Mouse (Mus musculus) forebrain, embryonic 13.5 days (tissue): ENCODE results near the gene Gm11444. TPM values are rescaled to one million over a fixed set of nuclear protein-coding genes. Genes with fewer than 3 reads are reported as not detected.

Experiments
- ATAC-seq: fragments of 200-750 bp; cut with Nextera tagmentation; 2 replicates; pipeline ENCODE4 v1.8.0; 2017
- H3K27ac ChIP-seq: fragments of 300-500 bp; sonication (generic); 2 replicates; pipeline ENCODE4 v1.5.1; 2015; ENCODE audit warnings: inconsistent platforms, mild to moderate bottlenecking, moderate library complexity
- H3K27me3 ChIP-seq: fragments of 300-500 bp; sonication (generic); 2 replicates; pipeline ENCODE4 v1.6.1; 2015; ENCODE audit warnings: mild to moderate bottlenecking, inconsistent platforms
- H3K36me3 ChIP-seq: fragments of 300-500 bp; sonication (generic); 2 replicates; pipeline ENCODE4 v1.6.1; 2015; ENCODE audit warnings: mild to moderate bottlenecking, inconsistent platforms; ENCODE audit not compliant: poor library complexity, severe bottlenecking
- H3K4me1 ChIP-seq: fragments of 300-500 bp; sonication (generic); 2 replicates; pipeline ENCODE4 v1.6.1; 2015; ENCODE audit warnings: inconsistent platforms
- H3K4me2 ChIP-seq: fragments of 300-500 bp; sonication (generic); 2 replicates; pipeline ENCODE4 v1.6.1; 2015; ENCODE audit warnings: inconsistent platforms, mild to moderate bottlenecking, moderate library complexity
- H3K4me3 ChIP-seq: fragments of 300-500 bp; sonication (generic); 2 replicates; pipeline ENCODE4 v1.5.1; 2015; ENCODE audit warnings: mild to moderate bottlenecking, inconsistent platforms
- H3K9ac ChIP-seq: fragments of 300-500 bp; sonication (generic); 2 replicates; pipeline ENCODE4 v1.6.1; 2015; ENCODE audit warnings: mild to moderate bottlenecking, inconsistent platforms
- H3K9me3 ChIP-seq: fragments of 300-500 bp; sonication (generic); replicated peaks from 2 replicates; pipeline ENCODE4 v1.6.1; 2016; ENCODE audit warnings: inconsistent platforms
- WGBS: fragments of 180-500 bp; shearing (Covaris S2); methylation state at CpG from one replicate; pipeline ENCODE4 v1.1.7; 2015; 5-methylcytosine and 5-hydroxymethylcytosine counted together
- polyA plus RNA-seq: library from polyadenylated mRNA; unstranded; fragments of >200 nt; fragmentation: Nextera tagmentation; extraction: Ambion mirVana; gene quantifications from 2 replicates; pipeline ENCODE4 v1.2.1, GENCODE M21; 2015

Gm11444 gene
- polyA plus RNA-seq, 1 experiment from 2014 or later: not detected

- ATAC-seq: no peak
- H3K4me1 ChIP-seq: peaks cover 7% of the 10 kb centered on the region; the same call in 1 of the 2 replicates
These were observed 38.4 kb upstream of the Gm11444 start for GRCm38 (mm10) chr11:85888451-85888961.

GRCm38 (mm10) chr11:85887801-85888450 lies 37.8 kb upstream of the Gm11444 start:
- H3K9ac ChIP-seq: no peak overlapping the region
- WGBS: 1% methylated on average over 17 of the region's 17 CpGs
- no peaks in the 10 kb centered on the region for H3K9me3 ChIP-seq
- no peak overlapping the region for H3K4me2 ChIP-seq
- no peak overlapping the region for H3K27ac ChIP-seq
- ATAC-seq: no peak
- H3K4me3 ChIP-seq: no peak overlapping the region
- peaks cover 95% of the 10 kb centered on the region for H3K27me3 ChIP-seq
- H3K36me3 ChIP-seq: no peaks in the 10 kb centered on the region
- H3K4me1 ChIP-seq: peaks cover 7% of the 10 kb centered on the region; the same call in 1 of the 2 replicates

More at GRCm38 (mm10) chr11:85888451-85888961, 38.4 kb upstream of the Gm11444 start:
- no peak overlapping the region for H3K9ac ChIP-seq
- H3K4me2 ChIP-seq: no peak overlapping the region
- no peak overlapping the region for H3K27ac ChIP-seq
- H3K27me3 ChIP-seq: peaks cover 95% of the 10 kb centered on the region
- no peaks in the 10 kb centered on the region for H3K9me3 ChIP-seq
- under 1% methylated on average over 26 of the region's 26 CpGs for WGBS
- no peak overlapping the region for H3K4me3 ChIP-seq
- no peaks in the 10 kb centered on the region for H3K36me3 ChIP-seq

DNA sequence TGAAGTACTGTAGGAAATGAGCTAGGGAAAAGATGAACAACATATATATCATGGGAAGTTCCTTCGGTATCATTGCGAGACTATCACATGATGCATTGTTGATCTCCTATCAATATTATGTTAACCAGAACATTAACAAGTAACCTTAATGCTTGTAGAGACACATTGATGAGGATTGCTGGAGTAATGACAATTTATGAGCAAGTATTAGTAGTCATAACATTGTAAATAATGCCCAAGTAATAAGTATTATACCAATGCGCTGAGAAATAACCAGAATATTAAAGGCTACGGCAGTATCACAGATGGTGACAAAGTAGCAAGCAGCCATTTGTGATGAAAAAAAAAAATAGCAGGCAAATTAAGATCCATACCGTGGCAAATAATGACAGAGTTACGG lies 37.1 kb upstream of the Gm11444 start:
- no peak for ATAC-seq
- H3K9me3 ChIP-seq: no peaks in the 10 kb centered on the region
- no peak overlapping the region for H3K9ac ChIP-seq
- H3K27ac ChIP-seq: no peak overlapping the region
- H3K4me1 ChIP-seq: peaks cover 7% of the 10 kb centered on the region; the same call in 1 of the 2 replicates
- no peaks in the 10 kb centered on the region for H3K36me3 ChIP-seq
- H3K4me2 ChIP-seq: no peak overlapping the region
- peaks cover 93% of the 10 kb centered on the region for H3K27me3 ChIP-seq
- WGBS: 21% methylated on average over 6 of the region's 6 CpGs
- H3K4me3 ChIP-seq: no peak overlapping the region

GRCm38 (mm10) chr11:85886429-85886785 lies 36.3 kb upstream of the Gm11444 start:
- Histone ChIP-seq H3K27ac (no peak overlapping the region), H3K9ac (no peak overlapping the region), H3K4me3 (no peak overlapping the region), H3K9me3 (no peaks in the 10 kb centered on the region), H3K27me3 (peaks cover 93% of the 10 kb centered on the region), H3K4me1 (peaks cover 7% of the 10 kb centered on the region; the same call in 1 of the 2 replicates), H3K4me2 (no peak overlapping the region), H3K36me3 (no peaks in the 10 kb centered on the region)
- WGBS: under 1% methylated on average over 22 of the region's 22 CpGs
- ATAC-seq: no peak

DNA sequence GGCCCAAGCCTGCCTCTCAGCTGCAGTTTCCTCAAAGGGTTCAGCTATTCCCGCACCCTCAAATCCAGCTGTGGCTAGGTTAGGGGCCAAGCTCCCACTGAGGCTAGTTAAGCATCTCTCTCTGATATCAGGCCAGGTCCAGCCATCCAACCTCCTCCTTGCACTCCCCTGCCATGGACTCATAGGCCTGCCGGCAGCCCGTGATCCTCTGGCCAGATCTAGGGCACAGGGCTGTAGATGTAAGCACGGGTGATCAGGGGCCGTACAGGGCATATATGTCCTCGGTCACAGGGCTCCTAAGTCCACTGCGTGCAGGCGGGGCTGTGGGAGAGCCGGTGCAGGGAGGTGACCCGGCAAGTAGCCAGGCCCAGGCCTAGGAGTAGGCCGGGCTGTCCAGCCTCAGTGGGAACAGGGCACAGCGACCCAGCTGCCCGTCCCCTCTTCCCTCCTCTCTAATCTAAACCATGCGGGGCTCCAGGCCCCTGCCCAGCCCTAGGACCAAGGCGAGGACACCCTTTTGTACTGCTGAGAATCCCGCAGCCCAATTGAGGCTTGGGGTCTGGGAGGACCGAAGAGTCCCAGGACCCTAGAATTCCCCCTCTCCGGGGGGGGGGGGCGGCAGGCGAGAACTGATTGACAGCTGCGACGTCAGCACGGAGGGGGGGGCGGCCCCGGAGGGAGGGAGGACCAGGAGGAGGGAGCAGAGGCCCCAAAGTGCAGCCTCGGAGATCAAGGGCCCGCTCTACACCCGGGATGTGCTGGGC lies 35.7 kb upstream of the Gm11444 start, which contains the start of gene Tbx4:
Tbx4 (plus strand) TSS at position 758 of the 764 bp plus-strand sequence.
- H3K4me3 ChIP-seq: no peak within 1 kb of the TSS
- no peaks in the 10 kb centered on the region for H3K36me3 ChIP-seq
- no peak for ATAC-seq
- no peak within 1 kb of the TSS for H3K27ac ChIP-seq
- H3K4me1 ChIP-seq: peaks cover 4% of the 10 kb centered on the region; the same call in 1 of the 2 replicates
- H3K9me3 ChIP-seq: no peaks in the 10 kb centered on the region
- WGBS: 10% methylated on average over 19 of the region's 28 CpGs
- H3K27me3 ChIP-seq: peaks cover 89% of the 10 kb centered on the region
- no peak within 1 kb of the TSS for H3K9ac ChIP-seq
- no peak within 1 kb of the TSS for H3K4me2 ChIP-seq

DNA sequence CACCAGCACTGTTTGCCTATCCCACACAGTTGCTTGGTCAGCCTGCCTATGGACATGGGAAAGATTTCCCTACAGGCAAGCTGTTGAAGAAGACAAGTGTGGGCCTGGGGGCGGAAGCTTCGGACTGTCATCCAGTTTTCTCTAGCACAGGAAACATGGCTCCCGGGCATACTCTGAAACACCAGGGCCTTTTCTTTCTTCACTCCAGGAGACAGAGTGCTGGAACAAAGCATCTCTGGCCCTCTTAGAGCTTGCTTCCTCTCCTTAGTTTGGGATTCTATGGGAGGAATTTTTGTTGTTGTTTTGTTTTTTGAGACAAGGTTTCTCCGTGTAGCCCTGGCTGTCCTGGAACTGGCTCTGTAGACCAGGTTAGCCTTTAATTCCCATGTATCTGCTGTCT lies 34.4 kb upstream of the Gm11444 start:
- no peak overlapping the region for H3K27ac ChIP-seq
- no peak for ATAC-seq
- H3K9ac ChIP-seq: no peak overlapping the region
- H3K36me3 ChIP-seq: no peaks in the 10 kb centered on the region
- H3K27me3 ChIP-seq: peaks cover 80% of the 10 kb centered on the region
- peaks cover 4% of the 10 kb centered on the region; the same call in 1 of the 2 replicates for H3K4me1 ChIP-seq
- H3K9me3 ChIP-seq: no peaks in the 10 kb centered on the region
- H3K4me3 ChIP-seq: no peak overlapping the region
- 43% methylated on average over 4 of the region's 4 CpGs for WGBS
- no peak overlapping the region for H3K4me2 ChIP-seq

GRCm38 (mm10) chr11:85876059-85876788 lies 26.1 kb upstream of the Gm11444 start:
- Histone ChIP-seq H3K36me3 (no peaks in the 10 kb centered on the region), H3K4me3 (no peak overlapping the region), H3K4me2 (no peak overlapping the region), H3K4me1 (no peaks in the 10 kb centered on the region), H3K27me3 (peaks cover 16% of the 10 kb centered on the region; the same call in 1 of the 2 replicates), H3K9ac (no peak overlapping the region), H3K9me3 (no peaks in the 10 kb centered on the region), H3K27ac (no peak overlapping the region)
- ATAC-seq: no peak
- WGBS: 64% methylated on average over 24 of the region's 24 CpGs

DNA sequence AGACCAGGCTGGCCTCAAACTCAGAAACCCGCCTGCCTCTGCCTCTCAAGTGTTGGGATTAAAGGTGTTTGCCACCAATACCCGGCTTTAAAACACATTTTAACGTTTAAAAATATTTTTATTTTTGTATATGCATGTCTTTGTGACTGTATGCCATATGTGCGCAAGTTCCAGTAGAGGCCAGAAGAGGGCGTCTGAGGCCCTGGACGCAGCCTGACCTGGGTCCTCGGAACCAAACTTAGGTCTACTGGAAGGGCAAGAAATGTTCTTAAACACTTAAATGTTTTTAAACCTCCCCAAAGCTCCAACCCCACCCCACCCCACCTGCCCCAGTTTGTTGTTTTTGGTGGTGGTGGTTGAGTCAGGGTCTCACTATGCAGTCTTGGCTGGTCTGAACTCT lies 14.2 kb upstream of the Gm11444 start:
- no peak for ATAC-seq
- no peaks in the 10 kb centered on the region for H3K36me3 ChIP-seq
- no peak overlapping the region for H3K4me3 ChIP-seq
- no peak overlapping the region for H3K4me2 ChIP-seq
- H3K9ac ChIP-seq: no peak overlapping the region
- no peaks in the 10 kb centered on the region for H3K4me1 ChIP-seq
- H3K27ac ChIP-seq: no peak overlapping the region
- H3K9me3 ChIP-seq: no peaks in the 10 kb centered on the region
- WGBS: 38% methylated on average over 7 of the region's 7 CpGs
- H3K27me3 ChIP-seq: no peaks in the 10 kb centered on the region; the same call in 1 of the 2 replicates

DNA sequence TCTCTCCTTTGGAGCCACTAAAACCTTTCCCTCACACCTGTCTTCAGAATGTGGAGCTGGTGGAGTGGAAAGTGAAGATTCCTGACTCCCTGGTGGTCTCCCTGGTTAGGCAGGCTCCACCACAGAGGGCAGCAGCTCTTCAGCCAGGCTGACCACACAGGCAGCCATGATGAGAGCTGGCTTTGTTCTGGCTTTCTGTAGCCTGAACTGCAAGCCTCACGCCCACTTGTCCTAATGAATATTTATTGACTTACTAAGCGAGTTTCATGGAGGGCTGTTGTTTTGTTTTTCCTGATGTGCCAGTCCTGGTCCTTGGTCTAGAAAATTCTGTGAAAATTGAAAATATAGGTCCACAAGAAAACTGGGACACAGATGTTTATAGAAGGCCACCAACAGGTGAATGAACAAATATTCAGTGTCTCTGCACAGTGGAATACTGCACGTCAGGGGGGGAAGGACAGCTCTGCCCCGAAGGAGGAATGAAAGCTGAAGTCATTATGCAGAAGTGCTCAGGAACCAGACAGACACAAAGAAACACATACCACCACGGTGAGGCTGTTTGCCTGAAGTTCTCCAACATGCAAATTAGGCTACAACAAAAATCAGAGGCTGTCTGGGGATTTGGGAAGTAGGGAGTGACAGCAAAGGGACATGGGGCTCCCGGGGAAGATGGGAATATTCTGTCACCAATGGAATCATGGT lies 8.0 kb upstream of the Gm11444 start:
- Histone ChIP-seq H3K4me2 (peak overlapping the region; percentile 8; the same call in 1 of the 2 replicates), H3K9me3 (no peaks in the 10 kb centered on the region), H3K4me1 (peaks cover 10% of the 10 kb centered on the region; the same call in 1 of the 2 replicates), H3K36me3 (no peaks in the 10 kb centered on the region), H3K9ac (no peak overlapping the region; the same call in 1 of the 2 replicates), H3K27ac (no peak overlapping the region), H3K27me3 (0 out of 2 replicates have a peak, but pooled peaks cover 2% of the 10 kb centered on the region), H3K4me3 (no peak overlapping the region)
- 0 out of 2 replicates have a peak, but pooled peaks have one; percentile 41 for ATAC-seq
- WGBS: 3% methylated on average over 6 of the region's 6 CpGs

- H3K27me3 ChIP-seq: peaks cover 38% of the 10 kb centered on the region
- ATAC-seq: no peak
- H3K4me1 ChIP-seq: no peaks in the 10 kb centered on the region
- H3K9me3 ChIP-seq: no peaks in the 10 kb centered on the region
- no peak overlapping the region for H3K9ac ChIP-seq
- no peaks in the 10 kb centered on the region for H3K36me3 ChIP-seq
- no peak overlapping the region for H3K4me2 ChIP-seq
- H3K4me3 ChIP-seq: no peak overlapping the region
- H3K27ac ChIP-seq: no peak overlapping the region
- WGBS: 33% methylated on average over 6 of the region's 6 CpGs
These were observed 625 bp upstream of the Gm11444 start for GRCm38 (mm10) chr11:85850758-85851157.

DNA sequence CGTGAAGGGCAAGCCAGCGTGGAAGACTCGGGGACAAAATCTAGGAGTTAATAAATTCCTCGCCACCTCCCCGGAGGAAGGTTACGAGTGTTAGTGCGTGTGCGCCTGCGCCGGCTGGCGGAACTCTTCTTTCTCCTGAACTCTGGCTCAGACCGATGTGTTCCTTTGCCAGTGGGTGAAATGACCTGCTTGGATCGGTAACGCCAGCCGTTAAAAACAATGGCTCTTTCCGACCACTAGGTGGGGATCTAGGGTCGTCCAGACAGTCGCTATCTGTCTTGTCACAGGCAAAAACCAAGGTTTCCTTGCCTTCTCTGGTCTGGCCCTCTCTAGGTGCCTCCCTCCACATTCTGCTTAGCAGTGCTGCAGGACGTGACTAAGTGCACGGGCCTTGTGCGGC lies 1.1 kb downstream of the Gm11444 start:
- no peaks in the 10 kb centered on the region for H3K36me3 ChIP-seq
- peaks cover 54% of the 10 kb centered on the region for H3K27me3 ChIP-seq
- H3K4me1 ChIP-seq: peaks cover 6% of the 10 kb centered on the region
- 2% methylated on average over 21 of the region's 21 CpGs for WGBS
- H3K9me3 ChIP-seq: no peaks in the 10 kb centered on the region
- peak overlapping the region; percentile 61 for H3K4me2 ChIP-seq
- H3K4me3 ChIP-seq: peak overlapping the region; percentile 25
- peak; percentile 77; the same call in 1 of the 2 replicates for ATAC-seq
- H3K9ac ChIP-seq: 0 out of 2 replicates have a peak overlapping the region, but pooled peaks have one; percentile 34
- no peak overlapping the region for H3K27ac ChIP-seq
